Mouse (Mus musculus) mesoderm, embryonic 11.5 days (tissue): ENCODE measurements around the gene Uqcrq.

ENCODE experiments used
- DNase-seq: peaks from one replicate; pipeline ENCODE4 v3.0.0-alpha.2; 2012; ENCODE audit warnings: low read depth, low spot score

Uqcrq gene

DNA sequence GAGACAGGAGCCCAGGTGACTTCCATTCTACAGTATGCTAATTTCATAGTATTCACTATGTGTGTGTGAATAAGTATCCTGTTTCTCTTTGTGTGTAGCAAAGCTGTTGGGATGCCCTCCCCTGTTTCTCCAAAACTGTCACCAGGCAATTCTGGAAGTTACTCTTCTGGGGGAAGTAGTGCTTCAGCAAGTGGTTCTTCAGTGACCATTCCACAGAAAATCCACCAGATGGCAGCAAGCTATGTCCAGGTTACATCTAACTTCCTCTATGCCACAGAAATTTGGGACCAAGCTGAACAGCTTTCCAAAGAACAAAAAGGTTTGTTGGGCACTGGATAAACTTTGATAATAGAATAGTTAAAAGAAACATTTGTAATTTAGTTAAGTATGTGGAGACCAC, 18.9 kb downstream of the Uqcrq start:
- DNase-seq, result peak; percentile 28

DNA sequence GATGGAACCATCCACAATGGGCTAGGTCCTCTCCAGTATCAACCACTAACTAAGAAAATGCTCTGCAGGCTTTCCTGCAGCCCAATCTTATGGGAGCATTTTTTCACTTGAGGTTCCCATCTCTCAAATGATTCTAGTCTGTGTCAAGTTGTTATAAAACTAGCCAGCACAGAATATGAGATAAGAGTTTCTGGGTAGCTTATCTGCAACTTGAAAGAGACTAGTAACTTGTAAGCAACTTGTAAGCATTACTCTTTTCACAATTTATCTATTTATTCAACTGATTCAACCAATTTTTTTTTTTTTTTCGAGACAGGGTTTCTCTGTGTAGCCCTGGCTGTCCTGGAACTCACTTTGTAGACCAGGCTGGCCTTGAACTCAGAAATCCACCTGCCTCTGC, 27.0 kb downstream of the Uqcrq start:
- DNase-seq, result no peak

DNA sequence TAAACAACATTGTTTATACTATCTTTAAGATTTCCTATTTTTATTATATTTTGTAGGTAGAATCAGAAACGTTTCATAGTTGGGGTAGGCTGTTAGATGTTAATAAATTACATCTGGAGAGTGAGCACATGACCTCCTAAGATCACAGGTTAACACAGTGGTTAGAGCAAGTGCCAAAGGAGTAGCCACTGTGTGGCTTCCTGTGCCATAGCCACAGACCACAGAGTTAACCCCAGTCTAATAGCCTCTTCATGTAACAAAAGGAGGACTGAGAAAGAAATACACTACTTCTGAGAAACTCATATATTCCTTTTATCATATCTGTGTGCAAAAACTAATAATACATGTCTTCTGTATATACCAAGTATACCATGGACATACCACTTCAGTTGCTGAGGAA, 36.8 kb downstream of the Uqcrq start:
- DNase-seq, result no peak

DNA sequence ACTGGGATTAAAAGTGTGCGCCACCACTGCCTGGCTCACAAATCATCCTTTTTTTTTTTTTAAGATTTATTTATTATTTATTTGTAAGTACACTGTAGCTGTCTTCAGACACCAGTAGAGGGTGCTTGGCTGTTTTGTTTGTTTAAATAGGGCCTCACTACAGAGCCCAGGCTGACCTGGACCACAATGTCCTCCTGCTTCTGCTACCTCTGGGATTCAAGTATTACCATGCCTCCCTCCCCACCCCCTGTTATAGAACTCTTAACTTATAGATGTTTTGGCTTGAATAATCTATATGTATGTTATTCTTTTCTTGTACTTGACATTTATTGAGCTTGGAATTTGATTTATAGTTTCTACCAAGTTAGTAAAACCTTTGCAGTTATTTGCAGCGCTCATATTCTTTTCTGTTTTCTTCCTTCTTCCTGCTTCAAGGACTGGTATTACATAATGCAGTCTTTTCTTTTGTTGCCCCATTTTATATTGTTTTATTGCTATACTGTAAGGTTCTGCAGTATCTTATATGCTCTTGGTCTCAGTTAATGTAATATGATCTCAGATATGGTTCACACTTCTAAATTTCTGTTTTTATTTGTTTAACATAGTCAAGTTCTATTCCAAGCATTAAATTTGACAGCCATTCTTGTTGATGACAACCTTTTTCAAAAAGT, 46.7 kb downstream of the Uqcrq start:
- DNase-seq, result no peak

DNA sequence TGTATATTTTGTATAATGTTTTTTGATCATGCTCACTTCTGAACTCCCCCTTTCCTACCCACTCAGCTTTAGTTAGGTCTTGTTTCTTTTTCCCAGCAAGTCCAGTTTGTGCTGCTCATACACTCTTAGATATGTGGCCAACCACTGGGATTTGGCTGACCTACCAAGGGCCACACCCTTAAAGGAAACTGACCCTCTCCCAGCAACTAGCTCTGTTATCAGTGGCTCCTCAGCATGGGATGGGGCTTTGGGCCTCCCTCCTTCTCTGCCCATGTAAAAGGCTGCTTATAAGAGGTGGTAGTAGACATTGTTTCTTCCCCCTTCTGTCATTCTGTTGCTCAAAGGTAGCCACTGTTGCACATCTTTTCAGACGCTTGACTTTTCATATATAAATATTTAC, 51.7 kb downstream of the Uqcrq start:
- no peak for DNase-seq
